Mouse (Mus musculus): ENCODE data around the gene Lmna. TPM values are rescaled to one million over a fixed set of nuclear protein-coding genes. Genes with fewer than 3 reads are reported as not detected.
A peak's percentile ranks its signal among the peaks of the same experiment; 100 is the strongest.

Lmna gene
- polyA plus RNA-seq, 1 experiment from 2014 or later, result 22.8 TPM

- H3K27me3 ChIP-seq (ENCODE audit: control insufficient read depth, insufficient read depth, low read length), result peaks cover 2% of the 10 kb centered on the region; the same call in 1 of the 2 replicates
- no peak overlapping the region for H3K9ac ChIP-seq (ENCODE audit: low read depth, low read length)
- H3K4me3 ChIP-seq (ENCODE audit: low read depth, low read length), result no peak overlapping the region
- H3K4me1 ChIP-seq (replicated peaks; ENCODE audit: control insufficient read depth, insufficient read depth, low read length), result no peaks in the 10 kb centered on the region
- DNase-seq (ENCODE audit: low spot score) (no peak), ATAC-seq (ENCODE audit: low FRiP score) (no peak)
- 90% methylated on average over 8 of the region's 8 CpGs for WGBS
- H3K36me3 ChIP-seq (ENCODE audit: control insufficient read depth, insufficient read depth, low read length), result no peaks in the 10 kb centered on the region
- no peak overlapping the region for H3K27ac ChIP-seq (ENCODE audit: low read depth, low read length)
- H3K4me2 ChIP-seq (replicated peaks; ENCODE audit: low read depth, low read length), result no peak overlapping the region
- no peaks in the 10 kb centered on the region for H3K9me3 ChIP-seq (ENCODE audit: control insufficient read depth, low read length)
Measured at GRCm38 (mm10) chr3:88448443-88448842, 61.3 kb downstream of the Lmna start.

- DNase-seq (ENCODE audit: low spot score), result no peak
- no peak for ATAC-seq (ENCODE audit: low FRiP score)
- Histone ChIP-seq H3K4me3 (ENCODE audit: low read depth, low read length) (no peak overlapping the region), H3K4me1 (replicated peaks; ENCODE audit: control insufficient read depth, insufficient read depth, low read length) (no peaks in the 10 kb centered on the region), H3K36me3 (ENCODE audit: control insufficient read depth, insufficient read depth, low read length) (no peaks in the 10 kb centered on the region), H3K9ac (ENCODE audit: low read depth, low read length) (no peak overlapping the region), H3K9me3 (ENCODE audit: control insufficient read depth, low read length) (no peaks in the 10 kb centered on the region), H3K27ac (ENCODE audit: low read depth, low read length) (no peak overlapping the region), H3K27me3 (ENCODE audit: control insufficient read depth, insufficient read depth, low read length) (peaks cover 2% of the 10 kb centered on the region; the same call in 1 of the 2 replicates), H3K4me2 (replicated peaks; ENCODE audit: low read depth, low read length) (no peak overlapping the region)
- WGBS, result 54% methylated on average over 8 of the region's 8 CpGs
Measured at GRCm38 (mm10) chr3:88447676-88448183, 62.0 kb downstream of the Lmna start.

DNA sequence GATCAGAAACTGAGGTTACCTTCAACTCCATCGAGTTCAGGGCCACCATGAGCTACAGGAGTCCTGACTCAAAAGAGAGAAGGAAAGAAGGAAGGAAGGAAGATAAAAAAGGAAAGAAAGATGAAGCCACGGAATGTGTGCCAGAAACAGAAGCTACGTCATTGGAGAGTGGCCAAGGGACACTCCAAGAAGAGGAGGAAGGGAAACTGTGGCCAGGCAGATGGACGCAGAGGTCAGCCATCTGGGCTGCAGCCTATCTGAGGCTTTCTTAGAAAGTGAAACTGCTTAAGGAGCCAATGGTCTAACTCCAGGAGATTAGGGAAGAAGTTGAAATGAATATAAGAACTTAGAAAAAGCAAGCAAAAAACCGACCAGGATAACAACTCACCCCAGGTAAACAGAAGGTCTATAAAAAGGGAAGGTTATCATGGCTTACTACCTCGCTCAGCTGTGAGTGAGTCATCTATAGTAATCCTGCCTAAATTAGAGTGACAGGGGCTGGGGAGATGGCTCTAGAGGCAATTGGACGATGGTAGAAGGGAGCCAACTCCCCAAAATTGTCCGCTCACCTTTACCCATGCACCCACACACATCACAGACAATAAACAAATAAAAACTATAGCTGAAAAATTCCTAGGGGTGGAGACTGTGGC is 63.2 kb downstream of the Lmna start:
- Histone ChIP-seq H3K36me3 (ENCODE audit: control insufficient read depth, insufficient read depth, low read length) (no peaks in the 10 kb centered on the region), H3K4me3 (ENCODE audit: low read depth, low read length) (no peak overlapping the region), H3K4me2 (replicated peaks; ENCODE audit: low read depth, low read length) (no peak overlapping the region), H3K9ac (ENCODE audit: low read depth, low read length) (no peak overlapping the region), H3K9me3 (ENCODE audit: control insufficient read depth, low read length) (no peaks in the 10 kb centered on the region), H3K4me1 (replicated peaks; ENCODE audit: control insufficient read depth, insufficient read depth, low read length) (no peaks in the 10 kb centered on the region), H3K27me3 (ENCODE audit: control insufficient read depth, insufficient read depth, low read length) (peaks cover 2% of the 10 kb centered on the region; the same call in 1 of the 2 replicates), H3K27ac (ENCODE audit: low read depth, low read length) (no peak overlapping the region)
- no peak for ATAC-seq (ENCODE audit: low FRiP score)
- no peak for DNase-seq (ENCODE audit: low spot score)
- WGBS, result 79% methylated on average over 8 of the region's 8 CpGs

DNA sequence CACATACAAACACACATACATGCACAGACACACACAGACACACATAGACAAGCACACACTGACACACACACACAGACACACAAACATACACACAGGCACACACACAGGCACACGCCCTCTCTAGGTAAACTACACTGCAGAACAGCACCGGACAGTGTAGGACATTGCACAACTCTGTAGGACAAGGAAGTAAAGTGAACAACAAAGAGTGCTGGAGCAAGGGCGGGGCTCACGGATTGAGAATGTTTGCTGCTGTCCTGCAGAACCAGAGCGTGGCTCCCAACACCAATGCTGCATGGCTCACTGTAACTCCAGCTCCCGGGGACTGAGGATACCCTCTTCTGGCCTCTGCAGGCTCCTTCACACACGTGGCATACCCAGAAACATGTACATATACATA is 66.9 kb downstream of the Lmna start:
- Histone ChIP-seq H3K4me1 (replicated peaks; ENCODE audit: control insufficient read depth, insufficient read depth, low read length) (no peaks in the 10 kb centered on the region), H3K9ac (ENCODE audit: low read depth, low read length) (no peak overlapping the region), H3K27me3 (ENCODE audit: control insufficient read depth, insufficient read depth, low read length) (no peaks in the 10 kb centered on the region; the same call in 1 of the 2 replicates), H3K27ac (ENCODE audit: low read depth, low read length) (no peak overlapping the region), H3K4me2 (replicated peaks; ENCODE audit: low read depth, low read length) (no peak overlapping the region), H3K36me3 (ENCODE audit: control insufficient read depth, insufficient read depth, low read length) (no peaks in the 10 kb centered on the region), H3K9me3 (ENCODE audit: control insufficient read depth, low read length) (no peaks in the 10 kb centered on the region), H3K4me3 (ENCODE audit: low read depth, low read length) (no peak overlapping the region)
- no peak for ATAC-seq (ENCODE audit: low FRiP score)
- no peak for DNase-seq (ENCODE audit: low spot score)
- 82% methylated on average over 7 of the region's 7 CpGs for WGBS

DNA sequence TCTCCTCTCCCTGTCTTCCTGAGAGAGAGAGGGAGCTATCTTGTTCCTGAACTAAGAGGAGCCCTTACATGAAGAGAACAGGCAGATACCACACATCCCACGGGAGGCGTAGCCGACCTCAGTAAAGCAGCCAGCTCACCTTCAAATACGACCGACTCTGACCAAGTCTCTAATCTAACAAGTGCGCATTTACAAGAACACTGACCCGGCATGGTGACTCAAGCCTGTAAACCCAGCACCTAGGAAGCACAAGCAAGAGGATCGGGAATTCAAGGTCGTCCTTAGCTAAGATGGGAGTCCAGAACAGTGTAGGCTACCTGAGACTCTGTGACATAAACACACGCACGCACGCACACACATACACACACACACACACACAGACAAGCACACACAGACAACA is 67.3 kb downstream of the Lmna start:
- H3K9ac ChIP-seq (ENCODE audit: low read depth, low read length), result no peak overlapping the region
- no peak overlapping the region for H3K27ac ChIP-seq (ENCODE audit: low read depth, low read length)
- H3K9me3 ChIP-seq (ENCODE audit: control insufficient read depth, low read length), result no peaks in the 10 kb centered on the region
- H3K27me3 ChIP-seq (ENCODE audit: control insufficient read depth, insufficient read depth, low read length), result no peaks in the 10 kb centered on the region; the same call in 1 of the 2 replicates
- DNase-seq (ENCODE audit: low spot score) (no peak), ATAC-seq (ENCODE audit: low FRiP score) (no peak)
- WGBS, result 87% methylated on average over 12 of the region's 12 CpGs
- H3K4me3 ChIP-seq (ENCODE audit: low read depth, low read length), result no peak overlapping the region
- H3K4me1 ChIP-seq (replicated peaks; ENCODE audit: control insufficient read depth, insufficient read depth, low read length), result no peaks in the 10 kb centered on the region
- H3K36me3 ChIP-seq (ENCODE audit: control insufficient read depth, insufficient read depth, low read length), result no peaks in the 10 kb centered on the region
- H3K4me2 ChIP-seq (replicated peaks; ENCODE audit: low read depth, low read length), result no peak overlapping the region

- no peak overlapping the region for H3K27ac ChIP-seq (ENCODE audit: low read depth, low read length)
- ATAC-seq (ENCODE audit: low FRiP score) (no peak), DNase-seq (ENCODE audit: low spot score) (peak; percentile 67)
- no peaks in the 10 kb centered on the region for H3K9me3 ChIP-seq (ENCODE audit: control insufficient read depth, low read length)
- H3K4me3 ChIP-seq (ENCODE audit: low read depth, low read length), result no peak overlapping the region
- peaks cover 4% of the 10 kb centered on the region; the same call in 1 of the 2 replicates for H3K4me1 ChIP-seq (replicated peaks; ENCODE audit: control insufficient read depth, insufficient read depth, low read length)
- no peaks in the 10 kb centered on the region for H3K27me3 ChIP-seq (ENCODE audit: control insufficient read depth, insufficient read depth, low read length)
- WGBS, result 22% methylated on average over 27 of the region's 27 CpGs
- H3K4me2 ChIP-seq (replicated peaks; ENCODE audit: low read depth, low read length), result no peak overlapping the region
- no peak overlapping the region for H3K9ac ChIP-seq (ENCODE audit: low read depth, low read length)
- no peaks in the 10 kb centered on the region for H3K36me3 ChIP-seq (ENCODE audit: control insufficient read depth, insufficient read depth, low read length)
Measured at GRCm38 (mm10) chr3:88440500-88441381, 69.0 kb downstream of the Lmna start.

DNA sequence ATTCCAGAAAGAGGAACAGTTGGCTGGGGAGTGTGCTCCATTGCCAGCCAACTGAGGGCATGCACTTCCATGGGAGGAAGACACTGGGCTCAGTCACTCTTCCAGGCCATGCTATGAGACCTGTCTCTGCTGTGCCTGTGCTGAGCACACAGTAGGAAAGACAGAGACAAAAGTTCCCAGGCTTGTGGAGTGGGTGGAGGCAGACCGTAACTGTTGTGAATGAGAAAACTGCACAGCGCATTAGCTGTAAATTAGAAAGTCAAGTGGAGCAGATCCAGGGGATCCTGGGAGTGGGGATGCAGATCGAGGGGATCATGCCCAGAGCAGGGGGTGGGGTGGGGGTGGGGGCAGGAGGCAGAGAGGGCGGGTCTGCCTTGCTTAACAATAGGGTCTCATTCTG is 70.2 kb downstream of the Lmna start:
- no peak overlapping the region for H3K27ac ChIP-seq (ENCODE audit: low read depth, low read length)
- H3K27me3 ChIP-seq (ENCODE audit: control insufficient read depth, insufficient read depth, low read length), result no peaks in the 10 kb centered on the region
- no peak overlapping the region for H3K4me3 ChIP-seq (ENCODE audit: low read depth, low read length)
- H3K9me3 ChIP-seq (ENCODE audit: control insufficient read depth, low read length), result no peaks in the 10 kb centered on the region
- H3K36me3 ChIP-seq (ENCODE audit: control insufficient read depth, insufficient read depth, low read length), result no peaks in the 10 kb centered on the region
- no peak overlapping the region for H3K4me2 ChIP-seq (replicated peaks; ENCODE audit: low read depth, low read length)
- ATAC-seq (ENCODE audit: low FRiP score) (no peak), DNase-seq (ENCODE audit: low spot score) (no peak)
- WGBS, result 47% methylated on average over 4 of the region's 4 CpGs
- H3K4me1 ChIP-seq (replicated peaks; ENCODE audit: control insufficient read depth, insufficient read depth, low read length), result peaks cover 4% of the 10 kb centered on the region; the same call in 1 of the 2 replicates
- no peak overlapping the region for H3K9ac ChIP-seq (ENCODE audit: low read depth, low read length)

DNA sequence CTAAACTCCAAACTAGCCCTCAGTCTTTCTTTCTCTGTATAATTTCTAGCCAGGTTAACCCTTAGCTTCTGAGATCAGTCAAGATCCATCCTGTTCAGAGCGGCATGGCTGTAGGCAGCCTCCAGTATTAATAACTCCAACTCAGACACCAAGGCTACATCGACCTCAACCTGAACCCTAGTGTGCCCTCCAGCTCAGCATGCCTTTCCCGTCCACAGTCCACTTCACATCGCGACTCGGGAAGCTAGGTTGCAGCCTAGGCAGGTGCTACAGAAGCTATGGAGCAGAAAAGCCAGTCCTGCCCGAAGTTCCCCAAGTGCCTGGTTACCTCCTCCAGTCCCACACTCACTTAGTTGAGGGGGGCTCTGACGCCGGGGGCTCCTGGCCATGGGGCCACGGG is 72.3 kb downstream of the Lmna start:
- H3K4me3 ChIP-seq (ENCODE audit: low read depth, low read length), result no peak overlapping the region
- no peak overlapping the region for H3K9ac ChIP-seq (ENCODE audit: low read depth, low read length)
- ATAC-seq (ENCODE audit: low FRiP score), result no peak
- H3K27ac ChIP-seq (ENCODE audit: low read depth, low read length), result no peak overlapping the region
- no peaks in the 10 kb centered on the region for H3K9me3 ChIP-seq (ENCODE audit: control insufficient read depth, low read length)
- H3K4me1 ChIP-seq (replicated peaks; ENCODE audit: control insufficient read depth, insufficient read depth, low read length), result peaks cover 4% of the 10 kb centered on the region; the same call in 1 of the 2 replicates
- DNase-seq (ENCODE audit: low spot score), result no peak
- H3K36me3 ChIP-seq (ENCODE audit: control insufficient read depth, insufficient read depth, low read length), result no peaks in the 10 kb centered on the region
- H3K27me3 ChIP-seq (ENCODE audit: control insufficient read depth, insufficient read depth, low read length), result no peaks in the 10 kb centered on the region
- peak overlapping the region; percentile 49; the same call in 1 of the 2 replicates for H3K4me2 ChIP-seq (replicated peaks; ENCODE audit: low read depth, low read length)
- 81% methylated on average over 10 of the region's 10 CpGs for WGBS

All from hindbrain, embryonic 11.5 days (tissue).